Mouse (Mus musculus) frontal cortex, postnatal 25 days (tissue): ENCODE data around the gene Slc35b3.

ENCODE experiments used
- DNase-seq, 2 experiments: peaks; one replicate each; pipeline ENCODE4 v3.0.0; 2022; ENCODE audit warnings: low spot score in 2 of 2

Slc35b3 gene

DNA sequence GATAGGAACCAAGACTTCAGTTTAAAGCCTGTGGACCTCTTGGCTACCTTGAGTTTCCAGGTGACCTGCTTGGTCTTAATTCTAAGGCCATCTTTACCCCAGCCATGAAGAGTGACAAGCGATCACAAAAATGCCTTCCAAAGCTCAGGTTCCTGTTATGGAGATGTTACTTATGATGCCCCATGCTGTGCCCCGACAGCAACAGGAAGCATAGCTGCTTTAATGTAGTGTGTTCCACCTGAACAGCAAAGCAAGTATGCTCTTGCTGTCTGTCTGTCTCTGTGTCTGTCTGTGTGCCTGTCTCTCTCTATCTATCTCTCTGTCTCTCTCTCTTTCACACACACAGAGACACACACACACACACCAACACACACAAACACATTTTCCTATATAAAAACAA lies 22.2 kb downstream of the Slc35b3 start:
- DNase-seq: no peak

DNA sequence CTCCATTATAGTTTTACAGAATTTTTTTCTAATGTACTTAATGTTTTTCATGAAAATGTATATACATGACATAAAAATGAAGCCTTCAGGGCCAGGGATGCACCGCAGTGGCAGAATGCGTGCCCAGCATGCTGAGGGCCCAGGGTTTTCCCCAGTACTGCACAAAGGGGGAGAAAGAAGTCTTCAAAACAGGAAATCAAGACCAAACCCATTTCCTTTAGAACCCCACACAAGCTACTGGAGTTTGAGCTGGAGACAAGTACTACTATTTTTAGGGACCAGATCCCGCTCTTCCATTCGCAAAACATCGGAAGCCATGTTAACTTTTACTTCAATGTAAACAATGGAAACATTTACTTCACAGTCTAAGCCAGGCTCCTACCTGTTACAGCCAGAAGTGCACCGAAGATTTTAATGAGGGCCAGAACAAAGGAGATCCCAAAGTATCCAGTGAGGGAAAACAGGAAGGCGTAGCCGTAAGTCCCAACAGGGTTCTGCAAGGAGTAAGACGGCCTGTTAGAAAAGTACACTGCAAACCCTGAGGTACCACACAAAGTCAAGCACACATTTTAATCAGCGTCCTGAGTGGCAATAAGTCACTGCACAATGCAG lies 23.7 kb downstream of the Slc35b3 start:
- DNase-seq: no peak

DNA sequence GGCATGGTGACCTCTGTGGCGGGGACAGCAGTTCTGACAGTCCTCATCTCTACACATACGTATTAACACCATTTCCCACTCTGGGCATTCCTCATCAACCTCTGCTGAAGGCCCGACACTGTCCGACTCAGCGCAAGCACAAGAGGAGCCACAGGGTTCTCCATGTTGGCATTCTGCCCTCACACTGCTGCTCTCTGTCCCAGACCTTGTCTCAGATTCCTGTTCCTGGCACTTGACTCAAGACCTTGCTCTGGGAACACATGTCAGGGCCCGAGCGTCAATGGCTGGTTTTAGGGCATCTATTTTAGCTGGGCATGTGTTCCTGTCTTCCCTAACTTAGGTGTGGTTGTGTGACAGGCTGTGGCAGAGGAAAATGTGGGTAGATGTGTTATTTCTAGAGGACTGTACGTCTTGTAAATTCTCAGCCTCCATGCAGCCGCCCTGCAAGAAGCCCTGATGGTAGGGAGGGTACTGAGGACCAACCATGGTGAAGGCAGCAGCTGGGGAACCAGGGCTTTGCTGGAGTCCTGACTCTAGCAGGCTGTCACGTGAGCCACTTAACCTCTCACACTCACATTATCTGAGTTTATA lies 24.7 kb downstream of the Slc35b3 start:
- no peak for DNase-seq

DNA sequence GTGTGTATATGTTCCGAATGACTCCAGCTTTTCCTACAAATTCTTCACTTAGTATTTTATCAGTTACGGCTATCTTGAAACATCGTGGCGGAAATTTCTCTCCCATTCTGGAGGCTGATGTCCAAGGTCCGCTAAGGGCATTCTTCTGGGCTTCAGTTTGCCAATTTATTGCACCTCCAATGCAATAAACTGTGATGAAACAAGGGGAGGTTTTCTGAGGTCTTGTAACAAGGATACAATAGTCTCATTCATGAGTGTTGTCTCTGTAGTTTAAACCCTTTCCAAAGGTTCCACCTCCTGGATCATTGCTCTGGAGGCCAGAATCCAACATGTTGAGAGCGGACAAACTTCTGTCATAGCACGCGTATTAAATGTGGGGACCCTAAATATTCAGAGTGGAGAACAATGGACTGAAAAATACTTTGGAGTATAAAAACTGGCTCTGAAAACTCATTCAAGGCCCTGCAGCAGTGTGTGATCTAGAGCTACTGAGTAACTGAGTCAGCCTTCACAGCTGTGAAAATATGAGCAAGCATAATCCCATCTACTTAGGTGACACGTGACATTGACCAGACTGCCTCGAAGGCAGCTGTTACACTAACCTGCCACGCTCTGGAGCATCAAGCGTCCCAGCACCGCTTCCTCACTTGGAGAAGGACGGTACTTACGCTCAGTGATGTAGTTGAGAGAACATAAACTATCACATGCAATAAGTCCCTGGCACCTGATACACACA lies 30.7 kb downstream of the Slc35b3 start:
- DNase-seq: no peak

DNA sequence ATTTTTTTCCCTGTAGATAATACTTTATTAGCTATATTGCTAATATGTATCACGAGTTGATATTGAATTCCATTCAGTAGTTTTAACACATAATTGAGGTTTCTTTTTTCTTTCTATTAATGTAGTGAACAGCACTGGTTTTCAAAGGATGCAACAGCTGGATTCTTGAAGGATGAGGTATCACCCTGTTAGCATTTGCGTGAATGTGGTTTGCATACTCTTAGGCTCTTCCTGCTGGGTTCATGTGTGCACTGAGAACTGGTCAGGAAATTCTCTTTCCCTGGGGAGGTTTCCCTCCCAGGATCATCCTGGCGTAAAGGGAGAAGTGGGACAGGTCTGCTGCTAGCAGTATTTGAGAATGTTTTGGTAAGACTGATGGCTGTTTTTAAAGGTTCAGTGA lies 38.0 kb downstream of the Slc35b3 start:
- DNase-seq: no peak

DNA sequence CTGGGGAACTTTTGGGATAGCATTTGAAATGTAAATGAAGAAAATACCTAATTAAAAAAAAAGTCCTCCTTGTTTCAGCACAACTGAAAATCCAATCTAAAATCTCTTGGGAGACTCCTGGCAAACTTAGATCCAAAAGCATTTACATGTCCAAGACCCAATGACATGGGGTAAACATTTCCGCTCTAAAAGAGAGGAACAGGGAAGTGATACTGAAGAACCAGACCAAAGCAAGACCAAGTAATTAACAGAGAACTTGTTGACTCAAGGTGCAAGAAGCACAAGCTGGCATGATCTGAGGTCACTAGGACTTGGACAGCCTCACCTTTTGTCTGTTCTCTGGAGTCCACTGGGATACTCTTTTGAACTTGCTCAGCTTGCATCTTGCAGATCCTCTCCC lies 39.4 kb downstream of the Slc35b3 start:
- no peak for DNase-seq

DNA sequence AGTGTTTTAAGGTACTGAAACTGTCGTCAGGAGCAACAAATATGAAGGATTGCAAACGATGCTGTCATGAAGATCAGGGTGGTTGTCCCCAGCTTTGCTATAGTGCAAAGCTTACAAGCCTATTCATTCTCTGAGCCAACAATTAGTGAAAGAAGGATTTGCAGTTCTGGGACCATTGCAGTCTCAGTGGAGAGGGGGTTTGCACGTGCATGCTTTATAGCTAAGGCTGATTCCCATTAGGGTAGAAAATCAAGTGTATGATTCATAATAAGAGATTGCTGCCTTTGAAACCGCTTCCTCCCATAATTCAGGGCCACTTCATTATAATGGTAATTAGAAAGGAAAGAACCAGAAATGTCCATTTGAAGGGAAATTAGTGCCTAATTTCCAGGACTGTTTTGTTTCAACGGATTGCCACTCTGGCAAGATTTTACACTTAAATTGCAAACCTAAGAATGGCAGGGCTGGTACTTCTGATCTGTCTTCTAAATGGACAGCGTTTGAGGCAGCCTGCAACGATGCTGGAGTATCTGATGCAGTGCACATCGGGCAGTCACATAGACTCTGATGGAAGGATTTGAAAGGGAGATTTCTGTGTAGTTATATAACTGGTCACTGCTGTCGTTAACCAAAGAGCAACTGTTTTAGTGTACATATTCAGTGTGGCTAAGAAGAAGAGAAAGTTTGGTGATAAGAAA lies 42.3 kb downstream of the Slc35b3 start:
- no peak for DNase-seq

DNA sequence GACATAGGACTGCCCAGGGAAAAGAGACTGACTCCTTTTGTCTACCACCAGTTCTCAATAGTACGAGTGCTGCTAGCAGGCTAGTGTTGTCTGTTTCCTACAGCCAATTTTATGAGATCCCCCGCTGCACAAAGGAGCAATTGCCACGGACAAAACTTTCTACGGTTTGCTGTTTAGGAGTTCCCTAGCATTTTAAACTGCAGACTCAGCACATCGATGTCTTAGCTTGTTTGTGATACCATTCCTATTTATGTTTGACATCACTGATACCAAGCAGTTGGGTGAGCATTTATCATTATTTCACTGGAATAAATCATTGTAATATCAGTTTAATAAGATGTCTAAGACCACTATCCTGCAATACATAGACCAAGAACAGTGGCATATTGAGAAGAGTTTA lies 43.1 kb downstream of the Slc35b3 start:
- DNase-seq: no peak

DNA sequence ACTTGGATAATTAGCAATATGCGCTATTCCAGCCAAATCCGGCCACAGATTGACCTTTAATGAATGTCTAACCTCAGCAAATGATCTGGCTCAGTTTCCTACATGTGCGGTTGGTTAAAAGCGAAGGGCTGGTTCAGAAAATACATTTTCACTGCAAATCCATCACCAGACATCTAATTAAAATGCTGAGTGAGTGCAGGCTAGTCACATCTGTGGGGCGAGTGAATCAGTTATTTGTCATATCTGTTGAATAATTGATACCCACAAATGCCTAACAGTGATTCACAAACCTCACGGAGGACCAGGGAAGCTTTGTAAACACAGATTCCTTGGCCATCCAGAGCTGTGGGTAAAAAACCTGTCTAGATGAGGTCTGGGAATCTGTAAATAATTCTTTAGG lies 45.9 kb downstream of the Slc35b3 start:
- DNase-seq: no peak

DNA sequence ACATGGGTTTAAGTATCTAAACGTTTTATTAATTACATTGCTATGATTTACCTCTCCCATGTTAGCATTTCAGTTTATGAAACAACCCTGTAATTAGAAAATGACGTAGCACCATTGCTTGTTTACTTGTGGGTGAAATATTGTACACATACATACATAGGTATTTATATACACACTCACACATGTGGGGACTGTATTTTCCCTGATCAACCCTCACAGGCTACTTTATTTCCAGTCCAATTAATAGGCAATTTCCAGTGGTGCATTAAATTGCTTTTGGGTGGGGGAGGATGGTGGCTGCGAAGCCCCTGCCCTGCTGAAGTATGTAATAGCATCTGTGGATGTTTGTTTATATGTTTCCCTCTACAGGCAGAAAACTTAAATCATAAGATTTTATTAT lies 68.3 kb downstream of the Slc35b3 start:
- no peak for DNase-seq
